Mouse (Mus musculus): Measurements from ENCODE around the gene Apol11b. TPM values are rescaled to one million over a fixed set of nuclear protein-coding genes. Genes with fewer than 3 reads are reported as not detected.
"Not testable (repeated sequence)": the region's sequence is repeated elsewhere in the genome, so short reads cannot be mapped to it uniquely, and the experiment has no call there.

Gene Apol11b
- not detected for total RNA-seq (2021)
- long read RNA-seq, experiment 1: 0 reads
- long read RNA-seq, experiment 2: 0 reads

DNA sequence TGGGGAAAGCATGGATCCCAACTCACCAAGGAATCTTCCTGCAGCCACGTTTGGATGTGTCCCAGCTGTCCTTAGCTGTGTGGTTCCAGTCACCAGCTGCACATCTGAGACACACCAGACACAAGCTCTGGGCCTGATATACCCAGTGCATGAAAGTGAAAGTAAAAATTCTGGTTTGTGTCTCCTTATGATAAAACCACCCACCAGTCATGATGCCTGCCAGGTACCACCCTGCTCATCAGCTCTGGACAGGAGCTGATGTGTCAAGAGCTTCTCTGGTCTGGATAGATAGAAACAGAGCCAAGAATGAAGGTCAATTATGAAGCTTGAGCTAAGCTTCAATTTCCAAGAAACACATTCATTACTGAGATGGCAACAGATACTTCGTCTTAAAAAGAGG is at the start of gene Apol11b:
Gene Apol11b, minus strand, starts transcription at position 111 of the 400 bp plus-strand sequence.
- not testable (repeated sequence) for DNase-seq (ENCODE audit: low spot score in 2 of 2)

DNA sequence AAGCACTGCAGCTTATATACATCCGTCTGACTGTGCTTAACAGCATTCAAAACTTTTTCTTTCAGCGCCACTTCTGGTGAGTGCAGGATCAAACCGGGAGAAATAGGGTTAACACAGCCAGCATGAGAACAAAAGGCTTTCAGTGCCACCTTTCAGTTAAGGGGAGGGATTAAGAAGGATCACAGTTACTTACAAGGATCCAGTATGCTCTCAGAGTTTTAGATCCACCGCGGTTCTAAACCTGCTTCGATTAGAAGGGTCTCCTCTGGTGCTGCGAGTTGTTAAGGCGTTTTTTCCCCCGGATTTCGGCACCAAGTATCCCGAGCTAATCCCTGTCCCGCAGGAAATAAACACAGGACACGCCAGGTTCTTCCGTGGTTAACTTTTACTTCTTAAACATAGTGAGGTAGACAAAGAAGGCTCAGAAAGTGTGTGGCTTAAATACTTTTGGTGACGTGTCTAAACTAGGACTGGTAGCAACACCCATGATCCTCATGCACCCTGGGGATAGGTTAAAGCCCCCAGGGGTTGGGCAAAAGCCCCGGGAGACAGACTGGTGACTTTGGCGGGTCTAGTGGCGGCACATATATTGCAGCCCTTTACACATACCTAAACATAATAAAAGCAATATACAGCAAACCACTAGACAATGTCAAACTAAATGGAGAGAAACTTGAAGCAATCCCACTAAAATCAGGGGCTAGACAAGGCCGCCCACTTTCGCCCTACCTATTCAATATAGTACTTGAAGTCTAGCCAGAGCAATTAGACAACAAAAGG is 48.6 kb upstream of the Apol11b start:
- DNase-seq (ENCODE audit: low spot score in 2 of 2): not testable (repeated sequence)

DNA sequence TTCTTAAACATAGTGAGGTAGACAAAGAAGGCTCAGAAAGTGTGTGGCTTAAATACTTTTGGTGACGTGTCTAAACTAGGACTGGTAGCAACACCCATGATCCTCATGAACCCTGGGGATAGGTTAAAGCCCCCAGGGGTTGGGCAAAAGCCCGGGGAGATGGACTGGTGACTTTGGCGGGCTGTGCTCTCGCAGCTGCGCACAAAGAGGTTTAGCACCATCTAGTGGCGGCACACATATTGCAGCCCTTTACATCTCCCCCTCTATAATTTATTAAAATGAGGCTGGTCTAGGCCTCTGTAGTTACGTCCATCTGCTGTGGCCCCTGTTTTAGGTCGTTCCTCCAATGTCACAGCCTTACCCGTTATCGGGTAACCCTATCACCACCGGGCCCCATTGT is 40.9 kb upstream of the Apol11b start:
- DNase-seq (ENCODE audit: low spot score in 2 of 2): peak; percentile 3 to 4

DNA sequence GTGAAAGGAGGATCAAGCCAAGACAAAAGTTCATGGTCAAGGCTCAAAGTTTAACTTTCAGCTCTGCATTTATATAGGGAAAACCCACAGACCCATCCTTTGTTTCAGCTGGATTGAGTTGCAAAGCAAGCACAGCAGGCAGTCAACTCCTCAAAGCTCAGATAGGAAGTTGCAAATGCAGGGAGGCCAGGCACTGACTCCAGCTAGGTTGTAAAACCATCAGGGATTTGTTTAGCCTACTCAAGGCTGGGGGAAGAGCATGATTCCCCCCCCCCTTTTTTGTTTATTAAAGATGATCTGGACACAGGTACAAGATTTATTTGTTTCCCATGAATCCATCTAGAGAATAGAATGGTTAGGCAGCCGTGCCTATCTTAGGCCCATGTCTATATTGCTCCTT is 31.0 kb upstream of the Apol11b start:
- DNase-seq (ENCODE audit: low spot score in 2 of 2): not testable (repeated sequence)

DNA sequence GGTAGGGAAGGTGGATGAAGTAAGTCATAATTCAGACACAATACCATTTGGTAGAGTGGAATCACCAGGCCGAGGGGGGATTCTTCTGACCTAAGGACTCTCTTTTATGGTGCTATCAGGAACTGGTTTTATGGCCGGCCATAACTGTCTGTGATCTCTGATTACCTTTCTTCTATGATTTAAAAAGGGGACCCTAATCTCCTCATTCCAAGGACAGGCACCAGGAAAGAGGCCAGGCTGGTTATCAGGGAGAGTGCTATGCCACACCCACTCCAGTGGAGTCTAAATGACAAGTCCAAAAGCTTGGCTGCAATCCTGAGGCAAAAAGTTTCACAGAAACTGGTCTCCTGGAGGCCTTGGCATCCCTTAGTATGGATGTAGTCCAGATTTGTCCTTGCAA is 18.8 kb upstream of the Apol11b start:
- not testable (repeated sequence) for DNase-seq (ENCODE audit: low spot score in 2 of 2)

DNA sequence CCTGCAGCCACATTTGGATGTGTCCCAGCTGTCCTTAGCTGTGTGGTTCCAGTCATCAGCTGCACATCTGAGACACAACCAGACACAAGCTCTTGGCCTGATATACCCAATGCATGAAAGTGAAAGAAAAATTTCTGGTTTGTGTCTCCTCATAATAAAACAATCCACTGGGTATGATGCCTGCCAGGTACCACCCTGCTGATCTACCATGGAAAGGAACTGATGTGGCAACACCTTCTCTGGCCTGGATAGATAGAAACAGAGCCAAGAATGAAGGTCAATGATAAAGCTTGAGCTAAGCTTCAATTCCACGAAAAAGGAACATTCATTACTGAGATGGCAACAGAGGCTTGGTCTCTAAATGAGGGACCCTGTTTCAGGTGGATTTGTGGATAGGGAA is 16.7 kb upstream of the Apol11b start:
- not testable (repeated sequence) for DNase-seq (ENCODE audit: low spot score in 2 of 2)

DNA sequence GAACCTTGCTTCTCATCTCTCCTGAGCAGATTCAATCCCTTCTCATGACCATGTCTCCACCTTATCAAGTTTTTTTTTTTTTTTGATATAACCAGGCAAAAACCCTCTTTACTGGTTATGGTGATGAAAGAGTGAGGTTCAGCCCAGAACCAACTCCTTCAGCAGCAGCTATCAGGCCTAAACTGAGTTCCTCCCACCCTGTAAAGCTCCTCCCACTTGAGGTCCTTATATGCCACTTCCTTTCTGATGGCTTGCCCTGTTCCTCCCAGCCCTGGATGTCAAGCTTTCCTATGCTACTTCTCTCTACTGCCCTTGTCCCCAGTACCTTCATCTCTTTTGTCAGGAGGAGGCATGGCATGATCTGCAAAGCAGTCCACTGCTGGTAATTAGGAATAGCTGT is 8.1 kb upstream of the Apol11b start:
- not testable (repeated sequence) for DNase-seq (ENCODE audit: low spot score in 2 of 2)

DNA sequence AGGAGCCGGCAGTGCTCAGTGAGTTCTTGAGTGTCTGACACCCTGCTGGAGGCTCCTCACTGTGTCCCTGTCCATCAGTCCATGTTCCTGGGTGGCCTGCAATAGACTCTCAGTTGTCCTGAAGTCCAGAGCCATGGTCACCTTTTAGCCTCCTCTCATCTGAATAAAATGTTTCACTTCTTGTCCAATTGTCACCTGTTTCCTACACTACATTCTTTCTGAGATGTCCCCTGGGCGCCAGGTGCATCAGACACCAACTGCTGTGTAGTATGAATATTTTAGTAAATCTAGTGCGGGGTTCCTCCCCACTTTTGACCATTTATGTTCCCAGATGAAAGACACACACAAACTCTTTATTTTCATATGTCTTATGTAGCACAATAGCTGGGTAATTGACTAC is 13.3 kb downstream of the Apol11b start:
- not testable (repeated sequence) for DNase-seq (ENCODE audit: low spot score in 2 of 2)

DNA sequence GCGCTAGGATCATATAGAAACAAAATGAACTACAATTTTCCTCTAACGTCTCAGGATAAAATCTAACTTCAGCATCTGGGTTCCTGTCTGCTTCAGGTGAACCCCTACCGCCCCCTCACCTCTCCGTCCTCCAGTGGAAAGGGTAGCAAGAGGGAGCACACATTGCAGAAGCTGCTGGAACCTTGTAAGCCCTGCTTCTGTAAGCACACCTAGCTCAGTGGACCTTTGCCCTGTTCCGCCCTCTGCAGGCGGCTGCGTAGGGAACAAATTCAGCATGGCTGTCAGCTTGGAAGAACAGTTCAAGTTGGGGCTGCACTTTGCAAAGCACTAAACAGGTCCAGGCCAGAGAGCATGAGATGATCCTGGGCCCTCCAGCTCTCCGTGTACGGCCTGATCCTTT is 14.4 kb downstream of the Apol11b start:
- not testable (repeated sequence) for DNase-seq (ENCODE audit: low spot score in 2 of 2)

DNA sequence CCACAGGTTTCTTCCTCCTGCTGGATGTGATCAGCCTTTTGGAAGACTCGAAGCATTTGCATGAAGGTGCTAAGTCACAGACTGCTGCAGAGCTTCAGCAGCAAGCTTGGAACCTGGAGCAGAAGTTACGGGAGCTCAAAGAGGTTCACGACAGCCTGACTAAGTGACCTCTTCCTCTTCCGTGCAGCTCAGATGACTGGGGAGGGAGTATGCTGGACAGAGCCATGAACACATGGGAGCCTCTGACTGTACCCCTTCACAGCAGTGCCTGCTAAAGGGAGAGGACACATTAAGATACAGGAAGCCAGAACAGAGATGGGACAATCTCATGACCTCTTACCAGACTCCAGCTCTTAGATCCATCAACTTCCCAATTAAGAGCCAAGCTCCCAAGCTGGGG is 16.6 kb downstream of the Apol11b start:
- DNase-seq (ENCODE audit: low spot score in 2 of 2): not testable (repeated sequence)

DNA sequence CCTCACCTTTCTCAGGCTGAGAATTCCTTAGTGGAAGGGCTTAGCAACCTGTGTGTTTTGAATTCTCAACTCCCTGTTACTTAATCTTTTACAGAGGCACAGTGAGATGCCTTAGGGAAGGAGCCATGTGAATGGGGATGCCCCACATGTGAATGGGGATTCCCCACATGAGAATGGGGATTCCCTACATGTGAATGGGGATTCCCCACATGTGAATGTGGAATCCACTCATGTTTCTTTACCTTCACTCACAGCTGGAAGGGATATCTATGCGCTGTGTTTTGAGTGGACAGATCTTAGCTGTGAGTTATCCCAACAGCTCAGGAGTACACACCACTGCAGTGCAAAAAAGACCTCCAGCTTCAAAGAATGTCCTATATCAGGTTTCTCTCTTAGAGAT is 18.4 kb downstream of the Apol11b start:
- DNase-seq (ENCODE audit: low spot score in 2 of 2): no peak

DNA sequence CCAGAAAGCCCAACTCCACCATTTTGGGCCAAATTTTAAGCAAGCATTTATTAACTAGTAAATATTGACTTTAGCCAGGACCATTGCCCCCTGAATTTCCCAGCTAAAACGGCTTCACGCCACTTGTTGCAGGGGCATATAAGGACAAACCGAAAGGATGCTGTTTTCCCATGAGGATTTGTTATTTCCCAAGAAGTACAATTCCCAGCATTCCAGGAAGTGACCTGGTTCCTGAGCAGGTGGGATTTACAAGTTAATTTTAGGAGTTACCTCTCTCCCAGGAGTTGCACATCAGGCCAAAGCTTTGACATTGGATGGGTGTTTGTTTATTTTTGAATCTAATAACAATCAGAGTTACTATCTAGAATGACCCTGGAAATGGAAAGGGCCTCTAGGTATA is 37.0 kb downstream of the Apol11b start:
- no peak for DNase-seq (ENCODE audit: low spot score in 2 of 2)

DNA sequence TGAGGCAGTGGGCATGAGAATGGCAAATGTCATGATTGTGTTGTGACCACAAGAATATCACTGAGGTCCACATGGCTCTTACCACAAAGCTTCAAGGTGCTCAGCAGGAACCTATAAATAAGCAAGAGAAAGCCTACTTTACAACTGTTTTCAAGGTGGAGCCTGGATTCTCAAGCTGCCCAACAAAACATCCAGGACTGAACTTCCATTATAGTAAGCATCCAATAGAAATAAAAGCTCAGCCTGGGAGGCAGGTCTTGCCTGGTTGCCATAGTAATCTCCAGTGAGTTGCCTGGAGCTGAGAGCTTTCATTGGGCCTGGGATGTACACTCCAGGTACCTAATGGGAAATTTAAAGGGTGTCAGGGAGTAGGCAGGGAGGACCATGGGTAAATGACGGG is 44.1 kb downstream of the Apol11b start, which contains the start of gene Gm36245:
Gene Gm36245, plus strand, starts transcription at position 301 of the 400 bp plus-strand sequence.
- no peak for DNase-seq (ENCODE audit: low spot score in 2 of 2)

DNA sequence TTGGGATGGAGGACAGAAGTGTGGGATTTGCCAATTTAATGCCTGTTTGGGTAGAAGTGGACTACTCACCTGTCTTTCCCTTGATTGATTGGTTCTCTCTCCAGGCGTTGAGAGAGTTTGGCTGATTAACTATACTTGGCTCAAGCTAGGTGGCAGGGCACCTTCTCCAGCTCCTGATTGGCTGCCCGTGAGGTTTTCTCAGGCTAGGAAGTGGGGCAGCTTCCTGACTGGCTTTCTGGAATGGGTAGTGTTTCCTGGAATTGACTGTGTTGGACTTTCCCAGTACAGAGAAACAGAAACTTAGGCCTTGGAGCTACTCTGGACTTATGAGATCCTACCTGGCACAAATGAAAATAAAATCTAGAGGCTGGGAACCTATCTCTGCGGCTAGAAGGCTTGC is 44.7 kb downstream of the Apol11b start:
- DNase-seq (ENCODE audit: low spot score in 2 of 2): no peak

DNA sequence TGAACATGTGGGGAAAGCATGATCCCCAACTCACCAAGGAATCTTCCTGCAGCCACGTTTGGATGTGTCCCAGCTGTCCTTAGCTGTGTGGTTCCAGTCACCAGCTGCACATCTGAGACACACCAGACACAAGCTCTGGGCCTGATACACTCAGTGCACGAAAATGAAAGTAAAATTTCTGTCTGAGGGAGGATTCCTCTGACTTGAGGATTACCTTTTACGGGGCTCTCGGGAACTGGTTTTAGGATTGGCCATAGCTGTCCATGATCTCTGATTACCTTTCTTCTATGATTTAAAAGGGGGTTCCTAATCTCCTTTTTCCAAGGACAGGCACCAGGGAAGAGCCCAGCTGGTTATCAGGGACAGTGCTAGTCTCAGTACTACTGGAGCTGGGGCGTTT is 47.1 kb downstream of the Apol11b start, which contains the start of gene Apol10b:
Gene Apol10b, minus strand, starts transcription at position 165 of the 400 bp plus-strand sequence.
- DNase-seq (ENCODE audit: low spot score in 2 of 2): no peak

DNA sequence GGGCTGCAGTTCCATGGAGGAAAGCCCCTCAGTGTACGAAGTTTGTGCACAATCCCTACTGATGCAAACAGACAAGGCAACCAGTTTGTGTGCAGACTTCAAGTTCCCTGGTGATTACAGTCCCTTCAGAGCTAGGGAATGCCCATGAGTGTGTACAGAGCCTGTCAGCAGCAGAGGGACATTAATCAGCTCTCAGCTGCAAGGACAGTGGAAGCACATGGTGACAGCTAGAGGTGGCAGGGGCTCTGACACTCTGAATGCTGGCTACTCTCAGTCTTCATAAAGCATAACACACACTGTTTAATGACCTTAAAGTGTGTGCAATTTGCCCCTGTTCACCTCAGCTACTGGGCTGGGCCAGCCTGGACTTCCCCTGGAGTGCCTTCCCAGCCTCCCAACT is 49.5 kb downstream of the Apol11b start:
- DNase-seq (ENCODE audit: low spot score in 2 of 2): no peak

DNA sequence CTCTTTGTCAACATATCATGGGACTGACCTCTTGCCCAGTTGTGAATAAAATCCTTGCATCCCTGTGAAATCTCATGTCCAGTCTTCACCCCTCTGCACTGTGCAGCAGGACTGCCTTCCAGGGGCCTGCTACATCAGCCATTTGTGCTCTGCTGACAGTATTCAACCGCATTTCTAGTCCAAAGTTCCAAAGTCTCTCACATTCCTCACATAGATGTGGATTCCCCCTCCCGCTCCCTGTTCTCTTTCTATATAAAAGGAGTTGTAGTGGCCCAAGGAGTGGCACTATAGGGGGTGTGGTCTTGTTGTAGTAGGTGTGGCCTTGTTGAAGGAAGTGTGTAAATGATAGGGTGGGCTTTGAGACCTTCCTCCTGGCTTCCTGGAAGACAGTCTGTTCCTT is 52.2 kb downstream of the Apol11b start:
- DNase-seq (ENCODE audit: low spot score in 2 of 2): no peak

DNA sequence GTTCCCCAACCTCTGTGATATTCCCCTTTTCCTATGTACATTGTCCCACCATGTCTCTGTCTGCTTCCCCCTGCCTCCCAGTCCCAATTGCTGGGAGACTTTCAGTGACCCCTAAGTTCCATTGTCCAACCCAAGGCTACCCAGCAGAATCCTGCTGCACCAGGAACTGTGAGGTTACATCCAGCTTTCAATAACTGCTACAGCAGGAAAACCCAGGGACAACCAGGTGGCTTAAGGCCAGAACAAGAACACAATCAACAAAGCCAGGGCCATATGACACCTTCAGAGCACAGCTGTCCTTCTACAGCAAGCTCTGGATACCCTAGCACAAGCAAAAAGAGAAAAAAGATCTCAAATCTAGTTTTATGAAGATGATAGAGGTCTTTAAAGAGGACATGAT is 54.1 kb downstream of the Apol11b start:
- DNase-seq (ENCODE audit: low spot score in 2 of 2): no peak

DNA sequence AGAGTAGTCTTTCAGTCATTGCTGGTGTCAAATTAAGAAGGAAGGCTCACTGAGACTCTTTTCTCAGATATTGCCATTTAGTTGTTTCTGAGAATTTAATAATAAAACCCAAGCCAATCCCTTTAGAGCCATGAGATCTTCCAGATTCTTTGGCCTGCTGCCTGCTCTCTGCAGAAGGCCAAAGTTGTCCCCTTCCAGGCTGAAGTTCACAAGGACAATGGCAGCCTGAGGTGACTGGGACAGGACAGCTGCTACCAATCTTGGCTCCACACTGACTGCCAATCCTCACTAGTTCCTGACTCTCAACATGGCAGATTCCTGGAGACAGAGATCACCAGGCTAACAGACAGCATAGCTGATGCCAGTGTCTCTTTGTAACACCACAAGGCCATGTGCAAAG is 56.1 kb downstream of the Apol11b start:
- no peak for DNase-seq (ENCODE audit: low spot score in 2 of 2)
